Mouse (Mus musculus) CH12.LX (cell line): Measurements from ENCODE around the gene Bard1. TPM values are rescaled to one million over a fixed set of nuclear protein-coding genes. Genes with fewer than 3 reads are reported as not detected.
A peak's percentile ranks its signal among the peaks of the same experiment; 100 is the strongest.

ENCODE experiments used
- DNase-seq: peaks from one replicate; pipeline ENCODE4 v3.0.0-alpha.2; 2013; ENCODE audit errors: extremely low read depth
- H3K27ac ChIP-seq: 2 replicates; pipeline ENCODE4 v1.5.1; 2012; ENCODE audit warnings: low read depth, mild to moderate bottlenecking, control low read depth, moderate library complexity; ENCODE audit not compliant: insufficient read depth
- H3K27me3 ChIP-seq: replicated peaks from 2 replicates; pipeline ENCODE3; 2012; ENCODE audit warnings: inconsistent platforms
- H3K36me3 ChIP-seq, 2 experiments: replicated peaks in 1 of 2; 2 replicates each; pipeline versions ENCODE3 to v1.6.1; 2012; ENCODE audit warnings: inconsistent platforms in 1 of 2, low read length in 1 of 2, mild to moderate bottlenecking in 1 of 2, mixed read lengths in 1 of 2, moderate library complexity in 1 of 2; ENCODE audit not compliant: control insufficient read depth in 1 of 2, insufficient read depth in 1 of 2
- H3K4me1 ChIP-seq, 2 experiments: 2 replicates each; pipeline ENCODE4 v1.6.1; 2012; ENCODE audit warnings: inconsistent platforms in 1 of 2, moderate library complexity in 1 of 2; ENCODE audit not compliant: insufficient read depth in 2 of 2, control insufficient read depth in 1 of 2
- H3K4me2 ChIP-seq: 2 replicates; pipeline ENCODE4 v1.6.1; 2012; ENCODE audit warnings: low read depth, mild to moderate bottlenecking, control low read depth; ENCODE audit not compliant: poor library complexity, insufficient read depth, severe bottlenecking
- H3K4me3 ChIP-seq, 3 experiments: fragments of 150-350 bp in 1 of 3; sonication (generic) in 1 of 3; replicated peaks in 1 of 3; 2 replicates each; pipeline versions ENCODE3 to v1.5.1; 2011 to 2012; ENCODE audit warnings: low read depth in 2 of 3, low read length in 2 of 3, mild to moderate bottlenecking in 2 of 3, moderate library complexity in 2 of 3, control low read depth in 1 of 3, improper control_type of control experiment in 1 of 3, inconsistent platforms in 1 of 3, mixed read lengths in 1 of 3; ENCODE audit not compliant: poor library complexity in 1 of 3
- H3K79me2 ChIP-seq: replicated peaks from 2 replicates; pipeline ENCODE4 v1.6.1; 2012; ENCODE audit warnings: mild to moderate bottlenecking, moderate library complexity; ENCODE audit not compliant: control insufficient read depth, poor library complexity, insufficient read depth, severe bottlenecking; ENCODE audit errors: extremely low read depth
- H3K9ac ChIP-seq: 2 replicates; pipeline ENCODE4 v1.6.1; 2012; ENCODE audit warnings: low read depth, mild to moderate bottlenecking, control low read depth, moderate library complexity; ENCODE audit not compliant: insufficient read depth
- H3K9me3 ChIP-seq: replicated peaks from 2 replicates; pipeline ENCODE3; 2012; ENCODE audit warnings: low read length, inconsistent platforms, mixed read lengths
- BHLHE40 ChIP-seq: IDR thresholded peaks from 2 replicates; pipeline ENCODE4 v1.6.1; 2011; ENCODE audit warnings: mild to moderate bottlenecking, low read depth, low read length, improper control_type of control experiment
- CHD1 ChIP-seq: IDR thresholded peaks from 2 replicates; pipeline ENCODE4 v1.6.1; 2012; ENCODE audit warnings: low read depth, low read length, improper control_type of control experiment, inconsistent platforms
- CTCF ChIP-seq, 2 experiments: IDR thresholded peaks in 1 of 2; conservative IDR thresholded peaks in 1 of 2; 2 replicates each; pipeline ENCODE4 v1.5.1; 2011 to 2012; ENCODE audit warnings: low read depth in 2 of 2, low read length in 2 of 2, improper control_type of control experiment in 1 of 2, inconsistent platforms in 1 of 2, mild to moderate bottlenecking in 1 of 2, moderate library complexity in 1 of 2
- E2F4 ChIP-seq: IDR thresholded peaks from 2 replicates; pipeline ENCODE4 v1.6.1; 2011; ENCODE audit warnings: low read depth, low read length, improper control_type of control experiment; ENCODE audit not compliant: insufficient replicate concordance
- ELF1 ChIP-seq: IDR thresholded peaks from 2 replicates; pipeline ENCODE4 v1.6.1; 2014; ENCODE audit warnings: low read depth, mild to moderate bottlenecking, inconsistent platforms, low read length, improper control_type of control experiment
- EP300 ChIP-seq: IDR thresholded peaks from 2 replicates; pipeline ENCODE4 v1.6.1; 2011; ENCODE audit warnings: low read length, improper control_type of control experiment
- ETS1 ChIP-seq: conservative IDR thresholded peaks from 2 replicates; pipeline ENCODE4 v1.6.1; 2012; ENCODE audit warnings: low read depth, mild to moderate bottlenecking, inconsistent platforms, low read length, improper control_type of control experiment, moderate library complexity
- GABPA ChIP-seq: IDR thresholded peaks from 2 replicates; pipeline ENCODE4 v1.6.1; 2012; ENCODE audit warnings: low read depth, low read length, improper control_type of control experiment, inconsistent platforms; ENCODE audit not compliant: insufficient replicate concordance
- HCFC1 ChIP-seq: IDR thresholded peaks from 2 replicates; pipeline ENCODE4 v1.6.1; 2012; ENCODE audit warnings: low read depth, mild to moderate bottlenecking, inconsistent platforms, low read length, improper control_type of control experiment
- JUN ChIP-seq: IDR thresholded peaks from 2 replicates; pipeline ENCODE4 v1.6.1; 2011; ENCODE audit warnings: low read depth, mild to moderate bottlenecking, low read length, improper control_type of control experiment, moderate library complexity; ENCODE audit not compliant: insufficient read depth
- JUND ChIP-seq: conservative IDR thresholded peaks from 2 replicates; pipeline ENCODE4 v1.6.1; 2011; ENCODE audit warnings: low read depth, low read length, improper control_type of control experiment
- KAT2A ChIP-seq: IDR thresholded peaks from 2 replicates; pipeline ENCODE4 v1.6.1; 2012; ENCODE audit warnings: low read length, improper control_type of control experiment, inconsistent platforms; ENCODE audit not compliant: insufficient replicate concordance
- MAFK ChIP-seq: IDR thresholded peaks from 2 replicates; pipeline ENCODE4 v1.6.1; 2011; ENCODE audit warnings: low read length, improper control_type of control experiment; ENCODE audit not compliant: insufficient replicate concordance
- MAX ChIP-seq: IDR thresholded peaks from 2 replicates; pipeline ENCODE4 v1.6.1; 2011; ENCODE audit warnings: low read length, improper control_type of control experiment
- MXI1 ChIP-seq: IDR thresholded peaks from 2 replicates; pipeline ENCODE4 v1.6.1; 2011; ENCODE audit warnings: mild to moderate bottlenecking, low read depth, low read length, improper control_type of control experiment
- NELFE ChIP-seq: IDR thresholded peaks from 2 replicates; pipeline ENCODE4 v1.6.1; 2011; ENCODE audit warnings: low read depth, low read length, improper control_type of control experiment
- PAX5 ChIP-seq: IDR thresholded peaks from 2 replicates; pipeline ENCODE4 v1.6.1; 2012; ENCODE audit warnings: low read length, inconsistent platforms, mixed read lengths
- POLR2AphosphoS2 ChIP-seq: IDR thresholded peaks from 2 replicates; pipeline ENCODE4 v1.6.1; 2011; ENCODE audit warnings: low read depth, low read length, improper control_type of control experiment
- RAD21 ChIP-seq: IDR thresholded peaks from 2 replicates; pipeline ENCODE4 v1.6.1; 2011; ENCODE audit warnings: low read depth, mild to moderate bottlenecking, low read length, improper control_type of control experiment, moderate library complexity
- RCOR1 ChIP-seq: conservative IDR thresholded peaks from 2 replicates; pipeline ENCODE4 v1.6.1; 2012; ENCODE audit warnings: low read depth, mild to moderate bottlenecking, inconsistent platforms, low read length, improper control_type of control experiment
- SIN3A ChIP-seq: IDR thresholded peaks from 2 replicates; pipeline ENCODE4 v1.6.1; 2012; ENCODE audit warnings: low read length, improper control_type of control experiment, inconsistent platforms
- SMC3 ChIP-seq: IDR thresholded peaks from 2 replicates; pipeline ENCODE4 v1.6.1; 2011; ENCODE audit warnings: low read depth, low read length, improper control_type of control experiment
- TCF12 ChIP-seq: IDR thresholded peaks from 2 replicates; pipeline ENCODE4 v1.6.1; 2014; ENCODE audit warnings: low read depth, mild to moderate bottlenecking, inconsistent platforms, low read length, improper control_type of control experiment
- UBTF ChIP-seq: IDR thresholded peaks from 2 replicates; pipeline ENCODE4 v1.6.1; 2012; ENCODE audit warnings: low read depth, mild to moderate bottlenecking, inconsistent platforms, low read length, improper control_type of control experiment, moderate library complexity
- USF1 ChIP-seq: IDR thresholded peaks from 2 replicates; pipeline ENCODE4 v1.6.1; 2014; ENCODE audit warnings: low read depth, mild to moderate bottlenecking, inconsistent platforms, low read length, improper control_type of control experiment
- ZMIZ1 ChIP-seq: IDR thresholded peaks from 2 replicates; pipeline ENCODE4 v1.6.1; 2012; ENCODE audit warnings: low read depth, mild to moderate bottlenecking, inconsistent platforms, low read length, improper control_type of control experiment
- ZNF384 ChIP-seq: IDR thresholded peaks from 2 replicates; pipeline ENCODE4 v1.6.1; 2012; ENCODE audit warnings: low read depth, low read length, improper control_type of control experiment, inconsistent platforms
- dilution Hi-C: fragments of 300-500 bp; cut with MboI; formaldehyde crosslinking; loops from 2 replicates; pipeline ENCODE4 v1.14.3; 2020; ENCODE audit warnings: low sequenced_read_pairs; ENCODE audit not compliant: extremely low pct_unique_long_range_greater_than_20kb, extremely low pct_ligation_motif_present
- in situ Hi-C: fragments of 300-500 bp; cut with MboI; formaldehyde crosslinking; loops from 3 replicates; pipeline ENCODE4 v1.14.3; 2019; ENCODE audit warnings: low sequenced_read_pairs, low pct_ligation_motif_present, low pct_unique_long_range_greater_than_20kb, mixed read lengths
- polyA plus RNA-seq: library from polyadenylated mRNA; unstranded; fragments of >175 nt; gene quantifications from 2 replicates; pipeline ENCODE4 v1.2.1, GENCODE M21; 2012; ENCODE audit warnings: low read depth; ENCODE audit not compliant: insufficient read length
- total RNA-seq, 2 experiments: library from RNA; depleted of rRNA; stranded (reverse); fragments of 300-350 nt in 1 of 2; fragments of >200 nt in 1 of 2; gene quantifications; 2 replicates each; pipeline ENCODE4 v1.2.3; 2012 to 2014

Bard1 gene
- total and polyA plus RNA-seq, 3 experiments = 7.1 to 9.5 (median 8.8) TPM

DNA sequence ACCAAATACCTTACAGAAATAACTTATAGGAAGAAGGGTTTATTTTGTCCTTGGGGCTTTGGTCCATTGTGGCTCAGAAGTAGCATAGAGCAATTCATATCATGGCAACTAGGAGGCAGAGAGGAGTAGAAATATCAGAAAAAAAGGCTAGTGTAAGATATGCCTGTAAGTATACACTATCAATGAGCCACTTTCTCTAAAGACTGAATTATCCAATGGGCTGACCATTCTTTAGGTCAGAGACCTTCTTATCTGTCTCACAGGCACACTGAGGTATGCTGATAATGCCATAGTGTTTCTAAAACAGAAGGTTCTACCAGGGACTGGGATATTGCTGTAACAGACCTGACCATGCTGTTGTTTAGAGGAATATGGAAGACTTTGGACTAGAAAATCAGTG lies 32.2 kb downstream of the Bard1 start:
- Histone ChIP-seq H3K27ac (no peak overlapping the region), H3K36me3 (peaks cover 9 to 56% of the 10 kb centered on the region in 2 experiments)
- no peak for DNase-seq

DNA sequence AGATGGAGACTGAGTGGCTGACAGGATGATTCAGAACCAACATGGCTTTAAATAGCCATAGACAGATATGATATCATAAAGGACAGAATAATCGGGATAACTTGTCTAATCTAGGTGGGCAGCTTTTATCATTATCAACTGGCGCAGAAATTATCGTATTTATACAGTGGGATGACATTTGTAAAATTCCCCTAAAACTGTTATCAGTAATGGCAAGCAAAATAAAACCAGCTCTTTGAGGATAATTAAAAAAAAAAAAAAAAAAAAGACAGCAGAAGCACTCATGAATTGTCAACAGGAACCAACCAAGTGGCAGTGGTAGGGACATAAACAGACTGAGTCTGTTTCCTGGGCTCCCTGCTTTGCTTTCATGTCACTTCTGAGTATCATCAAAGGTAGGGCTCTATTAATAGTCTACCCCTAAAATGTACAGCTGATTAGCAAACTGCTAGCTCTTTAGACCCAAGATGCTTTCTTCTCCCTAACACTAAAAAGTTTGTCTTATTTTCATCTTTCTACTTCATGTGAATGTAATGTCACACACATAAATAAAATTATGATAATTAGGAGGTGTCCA lies 34.1 kb downstream of the Bard1 start:
- Histone ChIP-seq H3K4me2 (no peak overlapping the region), H3K9ac (no peak overlapping the region), H3K27ac (no peak overlapping the region), H3K79me2 (no peaks in the 10 kb centered on the region), H3K9me3 (no peaks in the 10 kb centered on the region), H3K27me3 (no peaks in the 10 kb centered on the region), H3K4me3 (no peak overlapping the region), H3K4me1 (peaks cover 0 to 8% of the 10 kb centered on the region in 2 experiments; a peak in 2 of 4 replicates), H3K36me3 (peaks cover 15 to 55% of the 10 kb centered on the region in 2 experiments)
- no peak for TF ChIP-seq TCF12
- no peak for TF ChIP-seq CHD1
- TF ChIP-seq JUN = no peak
- no peak for TF ChIP-seq UBTF
- TF ChIP-seq MAX = no peak
- no peak for TF ChIP-seq KAT2A
- no peak for TF ChIP-seq GABPA
- no peak for TF ChIP-seq SMC3
- TF ChIP-seq JUND = no peak
- TF ChIP-seq BHLHE40 = no peak
- TF ChIP-seq SIN3A = no peak
- TF ChIP-seq POLR2AphosphoS2 = no peak
- TF ChIP-seq MXI1 = no peak
- no peak for TF ChIP-seq ZMIZ1
- TF ChIP-seq E2F4 = no peak
- no peak for TF ChIP-seq ETS1
- TF ChIP-seq ELF1 = no peak
- no peak for TF ChIP-seq RCOR1
- TF ChIP-seq NELFE = no peak
- no peak for TF ChIP-seq RAD21
- in situ Hi-C loops = no loop called here
- dilution Hi-C loops = no loop called here
- no peak for DNase-seq

More for the DNA sequence above, 32.2 kb downstream of the Bard1 start:
- Histone ChIP-seq H3K9me3 (no peaks in the 10 kb centered on the region), H3K4me1 (peaks cover 0 to 12% of the 10 kb centered on the region in 2 experiments; a peak in 2 of 4 replicates), H3K27me3 (no peaks in the 10 kb centered on the region), H3K4me2 (no peak overlapping the region), H3K9ac (no peak overlapping the region), H3K4me3 (no peak overlapping the region), H3K79me2 (no peaks in the 10 kb centered on the region)
- no peak for TF ChIP-seq HCFC1
- no peak for TF ChIP-seq POLR2AphosphoS2
- TF ChIP-seq ZNF384 = peak; percentile 26; the same call in 1 of the 2 replicates
- TF ChIP-seq RCOR1 = no peak
- TF ChIP-seq NELFE = no peak
- no peak for TF ChIP-seq EP300
- no peak for TF ChIP-seq CHD1
- peak in 1 of 2 experiments; percentile 30; a peak in 2 of 4 replicates for TF ChIP-seq CTCF (conservative IDR thresholded peaks at IDR 0.05 in 1 of 2, IDR thresholded peaks at IDR 0.05 in 1 of 2; ENCODE audit: low read depth in 2 of 2, low read length in 2 of 2)
- TF ChIP-seq E2F4 = no peak
- TF ChIP-seq UBTF = no peak
- no peak for TF ChIP-seq BHLHE40
- no peak for TF ChIP-seq MAFK
- no peak for TF ChIP-seq SIN3A
- peak; percentile 16; the same call in 1 of the 2 replicates for TF ChIP-seq SMC3
- TF ChIP-seq USF1 = no peak
- no peak for TF ChIP-seq TCF12
- TF ChIP-seq PAX5 = no peak
- TF ChIP-seq RAD21 = peak; percentile 15
- in situ Hi-C loops = no loop called here
- dilution Hi-C loops = no loop called here
